Mouse (Mus musculus) urinary bladder, postnatal 25 days (tissue): Measurements from ENCODE around the gene Ndufa4.
"Not testable (repeated sequence)": the region's sequence is repeated elsewhere in the genome, so short reads cannot be mapped to it uniquely, and the experiment has no call there.

Experiments used
- DNase-seq: peaks from one replicate; pipeline ENCODE4 v3.0.0; 2022; ENCODE audit warnings: low spot score

Gene Ndufa4

GRCm38 (mm10) chr6:11907269-11908032, at the start of gene Ndufa4, which contains the start of gene Phf14:
TSS of gene Ndufa4 (minus strand) at chr6:11907497.
TSS of gene Phf14 (plus strand) at chr6:11907809.
- DNase-seq: peak; percentile 89

GRCm38 (mm10) chr6:11948100-11948499, 40.8 kb upstream of the Ndufa4 start:
- no peak for DNase-seq

DNA sequence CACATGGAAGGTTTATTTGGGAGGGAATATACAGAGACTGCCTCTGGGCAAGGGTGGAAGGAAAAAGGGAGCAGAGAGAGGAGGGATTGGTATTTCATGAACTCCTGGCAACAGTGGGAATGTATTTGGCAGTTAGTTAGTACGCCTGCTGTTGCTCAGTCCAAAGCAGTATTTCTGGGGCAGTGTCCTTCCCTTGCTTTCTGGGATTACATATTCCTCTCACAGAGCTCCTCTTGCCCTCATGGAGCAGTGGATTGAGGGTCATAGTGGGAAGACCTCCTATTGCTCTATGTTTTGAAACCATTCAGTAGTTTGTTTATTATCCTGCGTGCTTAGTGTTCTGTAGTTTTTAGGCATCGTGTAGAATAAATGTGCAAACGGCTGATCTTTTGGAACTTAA, 34.8 kb upstream of the Ndufa4 start:
- DNase-seq: no peak

DNA sequence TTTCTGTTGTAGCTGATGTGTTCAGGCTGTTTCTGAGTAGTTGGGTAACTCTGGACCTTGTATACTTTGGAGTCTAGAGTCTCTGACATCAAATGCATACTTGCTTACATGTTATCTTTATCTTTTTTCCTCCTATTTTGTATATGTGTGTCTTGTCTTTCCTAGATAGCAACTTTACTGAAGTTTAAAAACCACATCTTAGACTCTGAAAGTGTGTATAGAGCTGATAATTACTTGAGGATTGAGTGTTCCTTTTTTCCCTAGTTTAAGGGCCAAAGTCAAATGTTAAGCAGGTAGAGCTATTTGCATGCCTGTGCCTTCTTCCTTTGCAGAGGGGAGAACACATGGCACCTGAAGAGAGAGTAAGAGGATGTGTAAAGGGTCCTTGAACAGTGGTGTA, 33.6 kb upstream of the Ndufa4 start:
- no peak for DNase-seq

GRCm38 (mm10) chr6:11933403-11933802, 26.1 kb upstream of the Ndufa4 start:
- no peak for DNase-seq

DNA sequence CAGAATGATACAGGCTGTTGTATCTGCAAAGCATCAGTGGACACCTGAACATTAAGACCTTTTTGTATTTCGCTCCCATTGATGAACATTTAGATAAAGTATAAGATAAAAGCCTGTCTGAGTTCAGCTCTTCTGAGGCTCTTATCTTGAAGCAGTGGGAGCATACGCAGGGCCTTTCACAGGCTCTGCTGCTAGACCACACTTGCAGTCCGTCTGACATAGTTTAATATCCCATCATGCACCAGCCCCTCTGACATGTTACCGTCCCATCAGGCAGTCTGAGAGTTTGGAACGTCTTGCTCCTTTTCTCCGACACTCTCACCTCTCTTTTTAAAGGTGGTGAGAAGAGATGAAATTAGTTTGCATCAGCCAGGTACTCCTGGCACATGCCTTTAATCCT, 20.2 kb upstream of the Ndufa4 start:
- DNase-seq: no peak

DNA sequence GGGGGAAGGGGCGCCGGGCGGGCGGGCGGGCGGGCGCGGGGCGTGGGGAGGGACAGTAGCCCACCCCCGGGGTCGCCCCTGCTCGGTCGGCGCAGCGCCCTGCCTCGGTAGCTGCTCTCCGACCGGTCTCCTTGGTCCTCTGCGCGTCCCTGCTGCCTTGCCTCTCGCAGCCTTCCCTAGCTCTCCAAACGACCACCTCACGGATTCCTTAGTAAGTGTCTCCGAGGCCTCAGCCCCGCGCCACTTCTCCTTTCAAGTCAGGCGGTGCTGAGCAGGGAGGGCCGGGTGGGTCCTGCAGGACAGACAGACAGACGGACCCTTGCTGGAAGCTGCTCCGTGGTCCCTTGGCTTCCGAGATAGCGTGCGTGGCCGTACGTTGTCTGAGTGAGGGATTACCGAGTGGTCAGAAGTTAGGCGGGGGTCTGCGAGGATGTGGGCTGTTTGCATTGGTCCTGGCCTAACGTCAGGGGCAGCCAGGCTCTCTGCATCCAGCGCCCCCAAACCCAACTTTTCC, 18.8 kb upstream of the Ndufa4 start:
- DNase-seq: peak; percentile 20

- peak; percentile 75 for DNase-seq
Observed at GRCm38 (mm10) chr6:11925496-11926041, 18.3 kb upstream of the Ndufa4 start.

GRCm38 (mm10) chr6:11908170-11908569, 873 bp upstream of the Ndufa4 start:
- DNase-seq: no peak

- no peak for DNase-seq
Observed at GRCm38 (mm10) chr6:11906890-11907268, 418 bp downstream of the Ndufa4 start.

DNA sequence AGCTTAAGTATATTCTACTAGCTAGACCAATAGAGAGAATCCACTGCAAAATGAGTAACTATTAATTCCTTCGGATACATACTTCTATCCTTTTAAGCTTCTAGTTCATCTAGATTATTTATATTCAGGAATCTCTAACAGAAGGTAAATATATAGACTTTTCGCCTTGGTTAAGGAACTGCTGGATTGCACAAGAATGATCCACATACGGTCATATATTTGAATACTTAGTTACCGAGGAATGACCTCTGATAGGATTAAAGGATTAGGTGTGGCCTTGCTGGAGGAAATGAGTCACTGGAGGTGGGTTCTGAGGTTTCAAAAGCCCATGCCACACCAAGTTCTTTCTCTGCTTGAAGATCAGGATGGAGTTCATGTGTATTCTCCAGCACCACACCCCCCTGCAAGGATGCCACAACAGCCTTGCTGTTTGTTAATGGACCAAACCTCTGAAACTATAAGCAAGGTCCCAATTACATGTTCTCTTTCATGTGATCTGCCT, 6.4 kb downstream of the Ndufa4 start:
- DNase-seq: no peak

DNA sequence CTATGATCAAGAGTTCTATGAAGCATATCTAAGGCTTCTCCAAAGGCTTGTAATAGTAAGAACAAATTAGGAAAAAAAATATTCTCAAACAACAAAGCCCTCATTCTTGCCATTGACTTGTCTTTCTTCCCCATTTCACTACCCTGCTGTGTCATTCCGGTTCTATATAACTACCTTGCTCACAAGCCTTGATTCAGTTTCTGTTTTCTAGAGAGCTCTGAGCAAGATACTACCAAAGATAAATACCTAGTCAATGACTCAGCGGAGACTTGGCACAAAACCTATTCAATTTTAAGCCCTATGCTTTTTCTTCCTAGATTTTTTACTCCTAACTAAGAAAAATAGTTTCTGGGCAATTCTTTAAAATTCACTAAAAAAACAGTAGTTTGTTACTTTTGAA, 31.9 kb downstream of the Ndufa4 start:
- not testable (repeated sequence) for DNase-seq
